Mouse (Mus musculus) brain, adult 2 months (tissue): ENCODE results near the gene Cntn5.

Experiments used
- DNase-seq: peaks from one replicate; pipeline ENCODE4 v3.0.0; 2011; ENCODE audit warnings: low read depth, low spot score

The Cntn5 gene

DNA sequence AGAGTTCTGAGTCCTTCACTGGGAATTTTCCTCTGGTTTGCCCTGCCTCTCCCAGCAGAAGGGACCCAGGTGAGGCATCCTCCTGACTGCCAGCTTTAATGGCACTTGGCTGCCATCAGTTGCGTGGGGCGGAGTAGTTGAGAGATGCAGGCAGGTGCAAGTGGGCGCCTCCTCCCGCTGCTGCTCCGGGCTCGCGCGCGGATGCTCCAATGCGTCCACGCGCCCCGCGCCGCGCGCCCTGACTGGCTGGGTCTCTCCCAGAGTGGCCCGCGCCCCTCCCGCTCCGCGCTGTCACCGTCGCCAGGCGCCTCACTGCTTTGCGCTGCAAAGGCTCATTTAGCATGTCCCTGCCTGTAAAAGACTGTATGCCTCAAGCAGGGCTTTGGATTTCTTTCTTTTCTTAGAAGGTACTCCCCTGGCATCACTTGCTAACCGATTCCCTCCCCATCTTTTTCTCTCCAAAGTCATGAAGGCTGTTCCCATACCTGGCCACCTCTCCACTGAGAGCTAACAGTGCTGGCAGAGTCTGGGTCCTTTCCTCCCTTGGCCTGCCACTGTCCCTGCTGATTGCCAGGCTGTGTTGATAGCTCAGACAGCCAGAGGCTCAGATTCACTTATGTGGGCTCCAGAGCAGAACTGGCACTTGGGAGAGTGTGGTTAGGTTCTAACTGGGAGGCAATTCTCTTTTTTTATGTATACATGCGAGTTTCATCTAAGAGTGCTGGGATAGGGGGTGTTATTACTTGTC, at the start of gene Cntn5:
Cntn5 (minus strand) TSS at position 160 of the 748 bp plus-strand sequence.
- peak; percentile 83 for DNase-seq

- DNase-seq, result no peak
Measured at GRCm38 (mm10) chr9:10950470-10950869, 45.9 kb upstream of the Cntn5 start.

DNA sequence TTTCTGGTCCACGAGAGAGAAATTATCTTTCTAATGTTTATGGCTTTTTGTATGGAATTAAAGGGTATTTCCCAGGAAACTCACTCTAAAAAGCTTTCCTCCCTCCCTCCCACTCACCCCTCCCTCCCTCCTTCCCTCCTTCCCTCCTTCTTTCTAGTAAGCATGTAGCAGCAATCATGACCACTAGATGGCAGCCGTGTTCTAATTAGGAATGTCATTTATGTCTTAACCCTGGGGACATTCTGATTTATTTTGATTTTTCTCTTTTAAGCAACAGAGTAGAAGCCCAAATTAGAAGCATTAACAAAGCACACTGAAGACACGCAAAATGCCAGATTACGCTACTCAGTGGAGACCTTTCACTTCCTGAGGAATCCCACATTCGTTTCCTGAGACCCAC, 5.0 kb upstream of the Cntn5 start:
- peak; percentile 81 for DNase-seq

- peak; percentile 27 for DNase-seq
Measured at GRCm38 (mm10) chr9:10905696-10906095, 1.1 kb upstream of the Cntn5 start.

GRCm38 (mm10) chr9:10879758-10880157, 24.8 kb downstream of the Cntn5 start:
- no peak for DNase-seq

DNA sequence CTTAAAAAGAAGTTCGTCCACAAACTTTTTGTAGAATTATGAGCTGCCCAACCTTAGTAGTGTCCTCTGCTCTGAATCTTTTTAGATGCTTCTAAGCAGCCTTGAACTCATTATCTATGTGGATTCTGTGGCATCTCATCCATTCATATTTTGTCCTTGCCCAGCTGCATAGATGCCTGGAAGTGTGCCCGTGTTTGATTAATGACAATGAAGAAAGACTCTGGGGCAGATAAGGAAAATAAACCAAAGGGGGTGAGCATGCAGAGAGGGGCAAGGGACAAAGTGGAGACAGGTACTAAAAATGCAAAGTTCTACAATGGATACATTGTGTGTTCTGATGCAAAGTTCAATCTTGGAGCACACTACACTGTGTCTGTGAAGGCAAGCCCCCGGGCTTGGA, 30.7 kb downstream of the Cntn5 start:
- no peak for DNase-seq

DNA sequence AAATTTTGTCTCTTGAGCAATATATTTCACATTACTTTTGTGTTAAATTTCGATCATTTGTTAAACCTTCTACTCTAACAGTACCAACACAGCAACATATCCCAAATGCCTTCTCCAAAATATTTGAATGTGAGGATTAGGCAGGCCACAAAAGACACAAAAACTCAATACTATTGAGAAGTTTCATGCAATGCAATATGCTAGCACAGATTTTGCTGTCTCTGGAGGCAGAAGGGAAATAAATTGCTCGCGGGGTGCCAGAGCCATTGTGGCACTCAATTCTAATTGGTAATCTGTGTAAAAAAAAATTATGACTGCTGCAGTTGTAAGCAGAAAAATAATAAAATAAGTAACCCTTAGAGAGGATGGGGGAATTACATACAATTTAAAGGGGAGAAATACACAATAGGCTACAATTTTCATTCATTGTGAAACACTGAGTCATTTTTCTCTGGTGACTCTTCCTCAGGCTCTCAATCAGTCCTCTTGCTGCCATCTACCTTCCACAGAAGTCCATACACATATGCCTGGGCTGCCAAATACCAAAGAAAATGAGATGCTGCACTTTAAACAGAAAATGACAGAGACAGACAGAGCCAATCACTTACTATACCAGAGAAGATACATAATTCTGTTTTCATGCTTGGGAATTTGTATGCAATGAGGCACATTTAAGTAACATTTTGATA, 48.2 kb downstream of the Cntn5 start:
- DNase-seq, result peak; percentile 26

DNA sequence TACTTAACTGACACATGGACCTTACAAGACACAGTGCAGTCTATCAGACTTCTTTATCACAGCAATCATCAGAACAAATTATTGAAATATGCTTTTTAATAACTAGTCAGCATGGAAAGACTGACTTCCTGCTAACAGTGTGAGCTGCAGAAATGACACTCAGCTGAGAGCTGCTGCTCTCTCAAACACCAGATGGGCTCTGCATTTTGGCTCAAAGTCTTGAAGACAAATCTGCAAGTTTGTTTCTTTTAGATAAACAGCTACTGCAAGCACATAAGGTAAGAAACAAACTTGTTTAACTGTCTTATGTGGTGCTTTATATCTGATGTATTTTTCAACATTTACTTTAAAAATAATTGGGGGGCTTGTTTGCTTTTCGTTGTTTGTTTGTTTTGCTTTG, 87.9 kb downstream of the Cntn5 start:
- peak; percentile 33 for DNase-seq

- DNase-seq, result no peak
Measured at GRCm38 (mm10) chr9:10797158-10797557, 107.4 kb downstream of the Cntn5 start.

- DNase-seq, result no peak
Measured at GRCm38 (mm10) chr9:10795102-10795501, 109.5 kb downstream of the Cntn5 start.

DNA sequence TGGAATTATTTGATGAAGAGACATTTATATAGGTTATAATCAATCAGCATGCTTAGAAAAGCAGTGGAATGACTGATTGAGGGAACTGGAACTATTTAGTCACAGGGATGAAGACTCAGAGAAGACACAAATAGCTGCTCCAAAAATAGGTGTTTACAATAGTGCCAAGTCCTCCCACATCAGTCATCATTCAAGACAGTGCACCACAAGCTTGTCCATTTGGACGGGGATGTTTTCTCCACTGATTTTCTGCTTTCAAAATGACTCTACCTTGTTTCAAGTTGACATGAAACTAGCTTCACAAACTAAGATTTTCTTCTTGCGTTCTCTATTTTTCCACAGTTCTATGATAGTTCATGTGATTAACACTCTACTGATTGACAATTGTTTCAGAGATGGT, 172.7 kb downstream of the Cntn5 start:
- DNase-seq, result peak; percentile 31

- DNase-seq, result peak; percentile 43
Measured at GRCm38 (mm10) chr9:10724191-10724590, 180.4 kb downstream of the Cntn5 start.

DNA sequence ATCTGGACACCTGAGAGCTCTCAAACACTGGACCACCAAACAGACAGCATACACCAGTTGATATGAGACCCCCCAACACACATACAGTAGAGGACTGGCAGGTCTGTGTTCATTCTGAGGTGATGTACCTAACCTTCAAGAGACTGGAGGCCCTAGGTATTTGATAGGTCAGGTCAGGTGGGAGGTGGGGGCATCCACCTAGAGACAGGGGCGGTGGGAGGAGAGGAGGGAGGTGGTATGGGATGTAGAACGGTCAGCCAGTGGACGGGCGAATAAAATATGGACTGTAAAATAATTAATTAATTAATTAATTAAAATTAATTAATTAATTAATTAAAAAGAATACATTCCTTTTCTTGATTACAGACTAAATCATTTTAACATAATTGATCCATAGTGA, 182.5 kb downstream of the Cntn5 start:
- no peak for DNase-seq

- DNase-seq, result no peak
Measured at GRCm38 (mm10) chr9:10718986-10719385, 185.6 kb downstream of the Cntn5 start.

- DNase-seq, result no peak
Measured at GRCm38 (mm10) chr9:10713641-10714040, 190.9 kb downstream of the Cntn5 start.

DNA sequence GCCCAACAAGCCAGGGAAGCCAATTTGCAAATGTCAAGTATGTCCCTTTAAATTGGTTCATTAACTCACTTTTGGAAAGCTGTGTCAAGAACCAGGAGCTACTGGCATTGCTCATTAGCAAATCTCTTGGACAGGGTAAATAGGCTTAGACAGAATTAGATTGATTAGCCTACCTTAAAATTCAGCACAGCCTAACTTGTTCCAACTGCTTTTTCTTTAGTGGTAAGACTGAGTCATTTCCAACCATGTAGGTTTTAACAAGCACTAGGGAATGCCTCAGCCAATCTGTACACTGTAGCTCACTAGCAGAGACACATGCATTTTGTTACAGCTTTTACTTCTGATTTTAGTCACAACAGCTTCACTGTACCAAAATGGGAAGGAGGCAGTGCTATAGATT, 222.9 kb downstream of the Cntn5 start:
- DNase-seq, result peak; percentile 48

GRCm38 (mm10) chr9:10681181-10681580, 223.4 kb downstream of the Cntn5 start:
- DNase-seq, result peak; percentile 56

DNA sequence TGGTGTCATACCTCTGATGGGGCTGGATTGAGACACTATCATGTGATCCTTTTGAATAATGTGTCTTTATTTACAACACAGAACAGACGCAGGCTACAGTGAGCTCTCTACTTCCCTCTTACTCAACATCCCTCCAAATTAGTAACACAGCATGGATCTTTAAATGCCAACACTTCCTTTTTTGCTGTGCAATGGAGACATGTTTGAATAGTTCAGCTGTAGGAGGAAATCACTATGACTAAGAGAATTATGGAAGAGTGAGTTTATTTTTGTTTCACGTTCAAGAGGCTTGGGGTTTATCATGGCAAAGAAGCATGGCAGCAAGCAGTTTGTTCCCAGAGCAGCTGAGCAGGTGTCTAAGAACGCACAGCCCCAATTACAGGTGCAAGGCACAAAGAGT, 235.9 kb downstream of the Cntn5 start:
- peak; percentile 62 for DNase-seq

DNA sequence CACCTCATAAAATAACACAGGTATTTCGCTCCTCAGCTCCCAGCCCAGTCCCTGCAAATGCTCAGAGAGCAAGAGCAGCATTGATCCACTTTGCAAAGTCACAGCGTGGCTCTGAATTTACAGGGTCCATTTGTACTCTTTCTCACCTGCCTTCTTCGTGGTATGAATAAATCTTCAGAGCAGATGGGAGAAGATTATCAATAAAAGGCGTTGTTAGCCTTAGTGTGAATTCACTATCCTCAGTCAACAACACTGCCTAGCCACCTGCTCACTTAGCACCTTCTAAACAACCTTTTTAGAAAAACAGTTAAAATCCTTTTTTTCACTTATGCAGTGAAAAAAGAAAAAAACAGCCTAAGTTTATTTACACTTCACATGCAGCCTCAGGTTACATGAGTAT, 237.1 kb downstream of the Cntn5 start:
- DNase-seq, result no peak

GRCm38 (mm10) chr9:10665756-10666155, 238.8 kb downstream of the Cntn5 start:
- DNase-seq, result peak; percentile 65

GRCm38 (mm10) chr9:10663101-10663500, 241.5 kb downstream of the Cntn5 start:
- DNase-seq, result peak; percentile 86

DNA sequence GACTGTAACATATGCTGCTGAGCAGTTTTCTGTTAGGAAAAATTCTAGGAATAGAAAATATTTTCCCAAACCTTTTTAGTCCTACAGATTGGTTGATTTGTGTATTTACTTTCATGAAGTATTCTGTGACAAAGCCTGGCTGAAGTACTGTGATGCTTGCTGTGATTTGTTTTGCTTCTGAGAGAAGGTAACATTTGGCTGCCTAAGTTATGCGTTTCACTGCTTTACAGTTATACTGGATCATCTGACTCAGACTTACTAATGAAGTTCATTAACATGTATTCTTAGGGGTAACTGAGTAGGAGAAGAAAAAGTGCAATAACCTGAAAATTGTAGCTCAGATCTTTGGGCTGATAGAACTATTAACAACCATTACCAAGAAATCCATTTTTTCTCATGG, 245.1 kb downstream of the Cntn5 start:
- no peak for DNase-seq

DNA sequence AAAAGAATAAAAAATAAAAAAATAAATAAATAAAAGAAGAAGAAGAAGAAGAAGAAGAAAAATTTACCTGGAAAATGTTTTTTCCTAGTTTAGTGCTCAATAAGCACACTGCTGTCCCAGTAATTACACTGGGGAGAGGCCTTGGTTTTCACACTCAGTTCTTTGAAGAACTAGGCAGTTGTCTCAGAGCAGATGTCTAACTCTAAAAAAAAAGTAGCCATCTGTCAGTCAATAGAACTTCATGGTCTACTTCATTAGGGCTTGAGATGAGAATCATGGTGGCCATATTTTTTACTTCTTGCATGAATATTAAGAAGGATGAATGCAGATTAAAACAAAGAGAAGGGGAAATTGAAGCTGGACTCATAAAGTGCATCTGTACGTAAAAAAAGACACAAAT, 246.5 kb downstream of the Cntn5 start:
- DNase-seq, result no peak
